Comparison of ENCODE assay signal across 30 mouse cellular contexts in genomic region chr7:4748321-4748720, GRCm38 (mm10). TPM values are rescaled to one million over a fixed set of nuclear protein-coding genes. Genes with fewer than 3 reads are reported as not detected.
DNase-seq lines count a peak whose midpoint lies in the region; ATAC-seq and TF ChIP-seq lines count a peak whose summit lies in the region.
"Had no signal": no experiment of that assay in that cellular context is flagged by ENCODE, and none has a peak within 500 bp of the region (broad histone marks: within the 10 kb centered on the region; RNA-seq: fewer than 3 reads in every experiment).

No protein-coding gene starts in this region.

- no peaks in the 10 kb centered on the region; the same call in 1 of the 2 replicates for H3K36me3 ChIP-seq in lung, postnatal 0 days (ENCODE audit: insufficient read depth, low read length)
- H3K36me3 ChIP-seq in liver, embryonic 11.5 days (ENCODE audit: control insufficient read depth, insufficient read depth, low read length) = peaks cover 30% of the 10 kb centered on the region
- H3K36me3 ChIP-seq in liver, postnatal 0 days (replicated peaks; ENCODE audit: insufficient read depth, low read length) = peaks cover 35% of the 10 kb centered on the region

- H3K9ac ChIP-seq in lung, postnatal 0 days (replicated peaks; ENCODE audit: low read depth) = no peak overlapping the region
- peak overlapping the region; percentile 54 for H3K9ac ChIP-seq in liver, embryonic 11.5 days (ENCODE audit: low read depth, low read length)
- no peak overlapping the region; the same call in 1 of the 2 replicates for H3K9ac ChIP-seq in liver, postnatal 0 days (replicated peaks)
- H3K9ac ChIP-seq: forebrain, embryonic 12.5 days; midbrain, embryonic 12.5 days had no signal

- no peak for TF ChIP-seq CTCF in lung, postnatal 0 days (IDR thresholded peaks at IDR 0.05)
- peak; percentile 13; the same call in 1 of the 2 replicates for TF ChIP-seq CTCF in liver, postnatal 0 days (IDR thresholded peaks at IDR 0.05; ENCODE audit: low read depth)

- no peak for TF ChIP-seq EP300 in lung, postnatal 0 days (IDR thresholded peaks at IDR 0.05)
- TF ChIP-seq EP300 in liver, postnatal 0 days (IDR thresholded peaks at IDR 0.05; ENCODE audit: low read depth) = no peak

- DNase-seq in lung, postnatal 0 days (ENCODE audit: low spot score) = peak; percentile 46
- DNase-seq in lung, postnatal 10 days = no peak
- DNase-seq in ZHBTc4 (ENCODE audit: low read depth, low spot score) = peak; percentile 70
- DNase-seq in liver, embryonic 11.5 days (ENCODE audit: low spot score) = no peak
- no peak for DNase-seq in liver, postnatal 0 days
- no peak for DNase-seq in layer of hippocampus, postnatal 36 days
- no peak for DNase-seq in gastrocnemius, adult 18-20 months (ENCODE audit: low spot score)
- no peak for DNase-seq in gastrocnemius, adult 8-10 months (ENCODE audit: low spot score in 2 of 2)
- DNase-seq: adrenal gland, adult 2 months; cerebellum, adult 11-12 months; cerebellum, postnatal 10 days; gastrocnemius, postnatal 10 days; heart, adult 18-20 months; kidney, adult 11 months; kidney, postnatal 4 days; layer of hippocampus, adult 9-11 months; lung, adult 18-20 months had no signal

- H3K4me1 ChIP-seq in lung, postnatal 0 days (ENCODE audit: insufficient read depth, low read depth, low read length) = peaks cover 12% of the 10 kb centered on the region; the same call in 1 of the 2 replicates
- H3K4me1 ChIP-seq in liver, embryonic 11.5 days (replicated peaks; ENCODE audit: control insufficient read depth, insufficient read depth, low read length) = peaks cover 65% of the 10 kb centered on the region
- peaks cover 72% of the 10 kb centered on the region for H3K4me1 ChIP-seq in liver, postnatal 0 days (ENCODE audit: insufficient read depth)

- no peak overlapping the region for H3K4me3 ChIP-seq in lung, postnatal 0 days (ENCODE audit: low read depth, low read length)
- H3K4me3 ChIP-seq in liver, embryonic 11.5 days (ENCODE audit: low read depth, low read length) = no peak overlapping the region
- no peak overlapping the region for H3K4me3 ChIP-seq in liver, postnatal 0 days (ENCODE audit: low read depth, low read length)
- H3K4me3 ChIP-seq: embryonic facial prominence, embryonic 10.5 days; forebrain, embryonic 12.5 days; midbrain, embryonic 12.5 days had no signal

- no peaks in the 10 kb centered on the region for H3K27me3 ChIP-seq in lung, postnatal 0 days (replicated peaks; ENCODE audit: insufficient read depth, low read length)
- H3K27me3 ChIP-seq in liver, embryonic 11.5 days (replicated peaks; ENCODE audit: control insufficient read depth, insufficient read depth, low read length) = no peaks in the 10 kb centered on the region
- no peaks in the 10 kb centered on the region for H3K27me3 ChIP-seq in liver, postnatal 0 days (ENCODE audit: insufficient read depth, low read length)

- no peak for ATAC-seq in lung, postnatal 0 days
- no peak for ATAC-seq in liver, embryonic 11.5 days (replicated peaks; ENCODE audit: low FRiP score)
- ATAC-seq in liver, postnatal 0 days = no peak
- ATAC-seq: hindbrain, embryonic 16.5 days had no signal

- WGBS in lung, postnatal 0 days = 70% methylated on average over 4 of the region's 4 CpGs
- 66% methylated on average over 4 of the region's 4 CpGs for WGBS in liver, embryonic 11.5 days
- WGBS in liver, postnatal 0 days (ENCODE audit: insufficient replicate concordance) = 72% methylated on average over 4 of the region's 4 CpGs

- H3K4me2 ChIP-seq in lung, postnatal 0 days (replicated peaks; ENCODE audit: low read depth, low read length) = no peak overlapping the region
- peak overlapping the region; percentile 33 for H3K4me2 ChIP-seq in liver, embryonic 11.5 days
- H3K4me2 ChIP-seq in liver, postnatal 0 days (ENCODE audit: low read depth, low read length) = peak overlapping the region; percentile 47
- H3K4me2 ChIP-seq: forebrain, embryonic 12.5 days; midbrain, embryonic 12.5 days had no signal

- H3K27ac ChIP-seq in lung, postnatal 0 days (ENCODE audit: low read length) = no peak overlapping the region
- peak overlapping the region; percentile 93 for H3K27ac ChIP-seq in liver, embryonic 11.5 days (ENCODE audit: low read depth, low read length)
- peak overlapping the region; percentile 85 for H3K27ac ChIP-seq in liver, postnatal 0 days (ENCODE audit: low read depth)
- H3K27ac ChIP-seq: embryonic facial prominence, embryonic 10.5 days; forebrain, embryonic 12.5 days; midbrain, embryonic 12.5 days had no signal

- no peaks in the 10 kb centered on the region for H3K9me3 ChIP-seq in lung, postnatal 0 days (ENCODE audit: low read length)
- no peaks in the 10 kb centered on the region for H3K9me3 ChIP-seq in liver, embryonic 11.5 days (ENCODE audit: control insufficient read depth, low read length)
- no peaks in the 10 kb centered on the region for H3K9me3 ChIP-seq in liver, postnatal 0 days (ENCODE audit: low read length)
- H3K9me3 ChIP-seq: embryonic facial prominence, embryonic 10.5 days; forebrain, embryonic 12.5 days; midbrain, embryonic 12.5 days had no signal

RNA-seq across cellular contexts. Expression of gene Cox6b2, which starts 4.6 kb away (rescaled TPM):
- 67.7 and 77.9 TPM in 2 replicates for polyA plus RNA-seq in lung, postnatal 0 days (2015; fragmentation: Nextera tagmentation; extraction: Ambion mirVana)
- 111 and 116 TPM in 2 replicates for polyA plus RNA-seq in liver, embryonic 11.5 days (2014; fragmentation: Nextera tagmentation; extraction: Ambion mirVana)
- polyA plus RNA-seq in liver, postnatal 0 days (2015; fragmentation: Nextera tagmentation; extraction: Ambion mirVana) = 63.8 and 68.7 TPM in 2 replicates
- total RNA-seq in layer of hippocampus, postnatal 36 days (2021) = 1 to 10 TPM; 3.3 to 6.2 TPM
- total RNA-seq in gastrocnemius, adult 18-20 months (2021) = 1 to 10 TPM in 1 of 2 experiments, under 1 TPM in 1; 0.87 to 1.3 TPM
- not detected for total RNA-seq in gastrocnemius, adult 8-10 months (2022)
- total RNA-seq: monocyte, adult 5-6 weeks; neutrophil, adult 5-6 weeks had no signal

RNA-seq across cellular contexts. Expression of gene Kmt5c, which starts 8.4 kb away (rescaled TPM):
- polyA plus RNA-seq in lung, postnatal 0 days (2015; fragmentation: Nextera tagmentation; extraction: Ambion mirVana) = 31.9 and 34.4 TPM in 2 replicates
- 88.8 and 97.1 TPM in 2 replicates for polyA plus RNA-seq in liver, embryonic 11.5 days (2014; fragmentation: Nextera tagmentation; extraction: Ambion mirVana)
- 25.9 and 33.6 TPM in 2 replicates for polyA plus RNA-seq in liver, postnatal 0 days (2015; fragmentation: Nextera tagmentation; extraction: Ambion mirVana)
- 10 to 100 TPM; 35.3 to 38.7 TPM for total RNA-seq in layer of hippocampus, postnatal 36 days (2021)
- total RNA-seq in gastrocnemius, adult 18-20 months (2021) = 1 to 10 TPM; 5.5 to 5.6 TPM
- 1 to 10 TPM; 3.5 to 5.2 (median 4.8) TPM for total RNA-seq in gastrocnemius, adult 8-10 months (2022)

RNA-seq across cellular contexts. Expression of gene Fam71e2, which starts 22.8 kb away (rescaled TPM):
- polyA plus RNA-seq in lung, postnatal 0 days (2015; fragmentation: Nextera tagmentation; extraction: Ambion mirVana) = not detected in 2 replicates
- polyA plus RNA-seq in liver, embryonic 11.5 days (2014; fragmentation: Nextera tagmentation; extraction: Ambion mirVana) = not detected in 2 replicates
- polyA plus RNA-seq in liver, postnatal 0 days (2015; fragmentation: Nextera tagmentation; extraction: Ambion mirVana) = not detected in 2 replicates
- not detected for total RNA-seq in layer of hippocampus, postnatal 36 days (2021)
- total RNA-seq in gastrocnemius, adult 18-20 months (2021) = not detected
- total RNA-seq in gastrocnemius, adult 8-10 months (2022) = not detected
- total RNA-seq: adrenal gland, adult 2 months; adrenal gland, postnatal 4 days; gastrocnemius, postnatal 10 days; heart, adult 18-20 months; hematopoietic stem cell, adult 5-6 weeks; megakaryocyte, adult 5-6 weeks; monocyte, adult 5-6 weeks; neutrophil, adult 5-6 weeks had no signal
- polyA plus RNA-seq: adrenal gland, adult 2 months; cortical plate, adult 2 months; embryonic facial prominence, embryonic 10.5 days; forebrain, embryonic 12.5 days; heart, embryonic 16.5 days; hindbrain, embryonic 16.5 days; kidney, embryonic 16.5 days; limb, embryonic 11.5 days; midbrain, embryonic 12.5 days had no signal

RNA-seq across cellular contexts. Expression of gene Tmem150b, which starts 23.3 kb away (rescaled TPM):
- polyA plus RNA-seq in lung, postnatal 0 days (2015; fragmentation: Nextera tagmentation; extraction: Ambion mirVana) = 0.25 and 0.35 TPM in 2 replicates
- 0.16 TPM in 1 of 2 replicates, not detected in the other for polyA plus RNA-seq in liver, embryonic 11.5 days (2014; fragmentation: Nextera tagmentation; extraction: Ambion mirVana)
- polyA plus RNA-seq in liver, postnatal 0 days (2015; fragmentation: Nextera tagmentation; extraction: Ambion mirVana) = 0.29 and 0.34 TPM in 2 replicates
- under 1 TPM; 0.18 to 0.20 TPM for total RNA-seq in layer of hippocampus, postnatal 36 days (2021)
- total RNA-seq in gastrocnemius, adult 18-20 months (2021) = not detected
- total RNA-seq in gastrocnemius, adult 8-10 months (2022) = not detected
- polyA plus RNA-seq: cortical plate, adult 2 months had no signal

RNA-seq across cellular contexts. Expression of gene Il11, which starts 34.3 kb away (rescaled TPM):
- 0.29 and 0.64 TPM in 2 replicates for polyA plus RNA-seq in lung, postnatal 0 days (2015; fragmentation: Nextera tagmentation; extraction: Ambion mirVana)
- polyA plus RNA-seq in liver, embryonic 11.5 days (2014; fragmentation: Nextera tagmentation; extraction: Ambion mirVana) = 0.12 TPM in 1 of 2 replicates, not detected in the other
- 0.07 TPM in 1 of 2 replicates, not detected in the other for polyA plus RNA-seq in liver, postnatal 0 days (2015; fragmentation: Nextera tagmentation; extraction: Ambion mirVana)
- under 1 TPM in 1 of 2 experiments, not detected in 1; 0.47 TPM for total RNA-seq in layer of hippocampus, postnatal 36 days (2021)
- total RNA-seq in gastrocnemius, adult 18-20 months (2021) = under 1 TPM in 1 of 2 experiments, not detected in 1; 0.14 TPM
- not detected for total RNA-seq in gastrocnemius, adult 8-10 months (2022)
- total RNA-seq: heart, adult 18-20 months; megakaryocyte, adult 5-6 weeks; monocyte, adult 5-6 weeks; neutrophil, adult 5-6 weeks had no signal
- polyA plus RNA-seq: limb, embryonic 11.5 days had no signal

Comparison
In these comparisons a context has a peak if more than half of its experiments do, and no peak if none do; other contexts are left out.
1. DNase-seq: peak in lung, postnatal 0 days (single experiment) and ZHBTc4 (single experiment); none in lung, postnatal 10 days (single experiment), liver, embryonic 11.5 days (single experiment), liver, postnatal 0 days (single experiment), layer of hippocampus, postnatal 36 days (0 of 2), gastrocnemius, adult 18-20 months (single experiment) and gastrocnemius, adult 8-10 months (0 of 2).
2. RNA of gene Kmt5c, which starts 8.4 kb away (total RNA-seq): 35.3 to 38.7 TPM in layer of hippocampus, postnatal 36 days; 5.5 to 5.6 TPM in gastrocnemius, adult 18-20 months and 3.5 to 5.2 TPM in gastrocnemius, adult 8-10 months; every median in the first group is over 4 times any median in the second.